Mouse (Mus musculus) retina, embryonic 14.5 days (tissue): Measurements from ENCODE around the gene Gm9733.
"Not testable (repeated sequence)": the region's sequence is repeated elsewhere in the genome, so short reads cannot be mapped to it uniquely, and the experiment has no call there.

Experiments
- DNase-seq: peaks from one replicate; pipeline ENCODE4 v3.0.0-alpha.2; 2015; ENCODE audit warnings: low spot score

Gm9733 gene

GRCm38 (mm10) chr3:15332063-15332462 lies at the start of gene Gm9733:
TSS of gene Gm9733 (minus strand) at chr3:15332302.
- no peak for DNase-seq

- DNase-seq = not testable (repeated sequence)
These were observed 23.6 kb upstream of the Gm9733 start for GRCm38 (mm10) chr3:15355690-15356089.

GRCm38 (mm10) chr3:15350318-15350717 lies 18.2 kb upstream of the Gm9733 start:
- not testable (repeated sequence) for DNase-seq

GRCm38 (mm10) chr3:15345606-15346005 lies 13.5 kb upstream of the Gm9733 start:
- DNase-seq = not testable (repeated sequence)

GRCm38 (mm10) chr3:15340287-15340686 lies 8.2 kb upstream of the Gm9733 start:
- DNase-seq = no peak

GRCm38 (mm10) chr3:15334182-15334581 lies 2.1 kb upstream of the Gm9733 start:
- no peak for DNase-seq

- DNase-seq = no peak
These were observed 557 bp downstream of the Gm9733 start for GRCm38 (mm10) chr3:15331545-15331944.

- DNase-seq = no peak
These were observed 2.6 kb downstream of the Gm9733 start for GRCm38 (mm10) chr3:15329549-15329948.

GRCm38 (mm10) chr3:15284424-15285328 lies 47.4 kb downstream of the Gm9733 start:
- DNase-seq = no peak

- no peak for DNase-seq
These were observed 56.1 kb downstream of the Gm9733 start for GRCm38 (mm10) chr3:15275899-15276526.

- DNase-seq = peak; percentile 80
These were observed 67.7 kb downstream of the Gm9733 start for GRCm38 (mm10) chr3:15264450-15264849.

- peak; percentile 18 for DNase-seq
These were observed 76.4 kb downstream of the Gm9733 start for GRCm38 (mm10) chr3:15255726-15256125.
